Mouse (Mus musculus): ENCODE measurements around the gene Lingo1. TPM values are rescaled to one million over a fixed set of nuclear protein-coding genes. Genes with fewer than 3 reads are reported as not detected.
A peak's percentile ranks its signal among the peaks of the same experiment; 100 is the strongest.

The Lingo1 gene
- polyA plus RNA-seq, 1 experiment from 2014 or later: 1.3 TPM

- ATAC-seq: no peak
- Histone ChIP-seq H3K4me1 (ENCODE audit: insufficient read depth, low read depth, low read length) (no peaks in the 10 kb centered on the region), H3K9me3 (ENCODE audit: low read length) (no peaks in the 10 kb centered on the region), H3K4me3 (ENCODE audit: low read depth, low read length) (no peak overlapping the region), H3K9ac (replicated peaks; ENCODE audit: low read depth) (no peak overlapping the region), H3K27me3 (replicated peaks; ENCODE audit: insufficient read depth, low read length) (no peaks in the 10 kb centered on the region), H3K4me2 (replicated peaks; ENCODE audit: low read depth, low read length) (no peak overlapping the region), H3K36me3 (ENCODE audit: insufficient read depth, low read length) (no peaks in the 10 kb centered on the region), H3K27ac (ENCODE audit: low read length) (no peak overlapping the region)
- WGBS: 65% methylated on average over 11 of the region's 11 CpGs
- TF ChIP-seq EP300 (IDR thresholded peaks at IDR 0.05): no peak
- TF ChIP-seq CTCF (IDR thresholded peaks at IDR 0.05): no peak
- no peak for DNase-seq (ENCODE audit: low spot score)
Observed at GRCm38 (mm10) chr9:56577405-56577804, 218.9 kb downstream of the Lingo1 start.

DNA sequence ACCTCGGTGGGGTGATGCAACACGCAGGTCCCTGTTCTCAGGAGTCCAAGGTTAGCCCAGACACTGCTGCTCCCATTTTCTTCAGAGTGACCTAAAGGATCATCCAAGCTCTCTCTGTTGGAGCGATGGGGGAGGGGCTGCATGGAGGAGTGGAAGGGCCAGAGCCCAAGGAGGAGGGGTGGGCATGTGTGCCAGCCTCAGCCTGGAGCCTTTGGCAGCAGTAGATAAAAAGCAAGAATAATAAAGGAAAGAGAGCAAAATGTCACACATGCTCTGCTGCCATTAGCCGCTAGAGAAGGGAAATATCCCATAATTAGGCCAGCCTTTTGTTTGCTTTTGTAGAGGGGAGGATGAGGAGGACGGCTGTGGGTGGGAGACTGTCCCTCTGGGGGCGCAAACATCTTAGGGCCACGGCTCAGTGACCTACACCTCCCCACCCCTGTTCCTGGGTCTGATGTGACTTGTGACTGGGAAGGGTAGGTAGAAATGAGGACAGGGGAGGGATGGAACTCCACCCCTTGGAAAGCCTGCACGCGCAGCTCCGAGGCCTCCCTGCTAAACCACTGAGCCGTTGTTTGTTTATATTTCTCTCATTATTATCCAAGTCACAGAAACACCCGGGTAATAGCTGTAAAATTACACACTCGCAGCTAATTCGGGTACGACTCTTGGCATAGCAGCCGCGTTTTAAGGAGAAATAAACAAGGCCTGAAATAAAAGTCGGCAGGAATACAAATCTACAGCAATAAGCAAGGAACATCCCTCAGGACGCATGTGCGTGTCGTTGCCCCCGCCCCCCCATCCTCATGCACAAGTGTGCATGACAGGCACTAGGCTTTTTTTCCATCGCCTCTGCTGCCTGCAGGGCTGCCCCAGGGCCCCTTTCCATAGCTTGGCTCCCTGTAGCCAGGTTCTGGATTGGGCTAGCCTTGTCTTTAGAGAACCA lies 223.5 kb downstream of the Lingo1 start:
- Histone ChIP-seq H3K4me1 (ENCODE audit: insufficient read depth, low read depth, low read length) (no peaks in the 10 kb centered on the region), H3K27ac (ENCODE audit: low read length) (no peak overlapping the region), H3K9me3 (ENCODE audit: low read length) (no peaks in the 10 kb centered on the region), H3K9ac (replicated peaks; ENCODE audit: low read depth) (no peak overlapping the region), H3K36me3 (ENCODE audit: insufficient read depth, low read length) (no peaks in the 10 kb centered on the region), H3K27me3 (replicated peaks; ENCODE audit: insufficient read depth, low read length) (no peaks in the 10 kb centered on the region), H3K4me2 (replicated peaks; ENCODE audit: low read depth, low read length) (peak overlapping the region; percentile 31), H3K4me3 (ENCODE audit: low read depth, low read length) (no peak overlapping the region)
- WGBS: 34% methylated on average over 23 of the region's 23 CpGs
- ATAC-seq (peak; percentile 19; the same call in 1 of the 2 replicates), DNase-seq (ENCODE audit: low spot score) (no peak)
- no peak for TF ChIP-seq EP300 (IDR thresholded peaks at IDR 0.05)
- TF ChIP-seq CTCF (IDR thresholded peaks at IDR 0.05): no peak

Other genes with a start within 250 kb of the Lingo1 start
- 0.30 TPM in 1 of 2 replicates, not detected in the other for gene Odf3l1, start 68.2 kb upstream of the Lingo1 start, polyA plus RNA-seq (2015; fragmentation: Nextera tagmentation; extraction: Ambion mirVana)
- gene Cspg4, start 68.6 kb upstream of the Lingo1 start, polyA plus RNA-seq (2015; fragmentation: Nextera tagmentation; extraction: Ambion mirVana): 9.1 and 10.4 TPM in 2 replicates
- 8.7 and 8.9 TPM in 2 replicates for gene Snx33, start 131.9 kb upstream of the Lingo1 start, polyA plus RNA-seq (2015; fragmentation: Nextera tagmentation; extraction: Ambion mirVana)
- 84.7 and 87.7 TPM in 2 replicates for gene Imp3, start 141.0 kb upstream of the Lingo1 start, polyA plus RNA-seq (2015; fragmentation: Nextera tagmentation; extraction: Ambion mirVana)
- gene Snupn, start 154.4 kb upstream of the Lingo1 start, polyA plus RNA-seq (2015; fragmentation: Nextera tagmentation; extraction: Ambion mirVana): 12.2 and 12.7 TPM in 2 replicates
- 20.1 and 22.8 TPM in 2 replicates for gene Ptpn9, start 198.5 kb upstream of the Lingo1 start, polyA plus RNA-seq (2015; fragmentation: Nextera tagmentation; extraction: Ambion mirVana)